Mouse (Mus musculus) stomach, embryonic 16.5 days (tissue): ENCODE measurements around the gene Togaram2. TPM values are rescaled to one million over a fixed set of nuclear protein-coding genes. Genes with fewer than 3 reads are reported as not detected.
A peak's percentile ranks its signal among the peaks of the same experiment; 100 is the strongest.

Experiments
- ATAC-seq: fragments of 200-750 bp; cut with Nextera tagmentation; 2 replicates; pipeline ENCODE4 v1.8.0; 2017; ENCODE audit warnings: moderate number of reproducible peaks, moderate TSS enrichment; ENCODE audit not compliant: insufficient read depth, low FRiP score
- H3K27ac ChIP-seq: fragments of 300-500 bp; sonication (generic); 2 replicates; pipeline ENCODE4 v1.5.1; 2014; ENCODE audit warnings: low read length
- H3K27me3 ChIP-seq: fragments of 300-500 bp; sonication (generic); 2 replicates; pipeline ENCODE4 v1.6.1; 2014; ENCODE audit warnings: low read length, control low read depth, mixed read lengths; ENCODE audit not compliant: control insufficient read depth, insufficient read depth
- H3K36me3 ChIP-seq: fragments of 300-500 bp; sonication (generic); 2 replicates; pipeline ENCODE4 v1.6.1; 2014; ENCODE audit warnings: low read length; ENCODE audit not compliant: control insufficient read depth, insufficient read depth
- H3K4me1 ChIP-seq: fragments of 300-500 bp; sonication (generic); 2 replicates; pipeline ENCODE4 v1.6.1; 2014; ENCODE audit warnings: low read length, control low read depth, mixed read lengths; ENCODE audit not compliant: control insufficient read depth, insufficient read depth
- H3K4me2 ChIP-seq: fragments of 300-500 bp; sonication (generic); 2 replicates; pipeline ENCODE4 v1.6.1; 2014; ENCODE audit warnings: low read depth, low read length, mixed read lengths
- H3K4me3 ChIP-seq: fragments of 300-500 bp; sonication (generic); replicated peaks from 2 replicates; pipeline ENCODE4 v1.5.1; 2014; ENCODE audit warnings: mild to moderate bottlenecking, low read length
- H3K9ac ChIP-seq: fragments of 300-500 bp; sonication (generic); 2 replicates; pipeline ENCODE4 v1.6.1; 2014; ENCODE audit warnings: low read length
- H3K9me3 ChIP-seq: fragments of 300-500 bp; sonication (generic); replicated peaks from 2 replicates; pipeline ENCODE4 v1.6.1; 2016; ENCODE audit warnings: low read length, control low read depth; ENCODE audit not compliant: control insufficient read depth
- WGBS: fragments of 180-500 bp; shearing (Covaris S2); extraction: QIAGEN DNeasy Blood & Tissue Kit; methylation state at CpG from one replicate; pipeline ENCODE4 v1.1.7; 2014; 5-methylcytosine and 5-hydroxymethylcytosine counted together
- polyA plus RNA-seq: library from polyadenylated mRNA; unstranded; fragments of >200 nt; fragmentation: Nextera tagmentation; extraction: Ambion mirVana; gene quantifications from 2 replicates; pipeline ENCODE4 v1.2.1, GENCODE M21; 2015

The Togaram2 gene
- polyA plus RNA-seq, 1 experiment from 2014 or later, result 0.75 TPM

DNA sequence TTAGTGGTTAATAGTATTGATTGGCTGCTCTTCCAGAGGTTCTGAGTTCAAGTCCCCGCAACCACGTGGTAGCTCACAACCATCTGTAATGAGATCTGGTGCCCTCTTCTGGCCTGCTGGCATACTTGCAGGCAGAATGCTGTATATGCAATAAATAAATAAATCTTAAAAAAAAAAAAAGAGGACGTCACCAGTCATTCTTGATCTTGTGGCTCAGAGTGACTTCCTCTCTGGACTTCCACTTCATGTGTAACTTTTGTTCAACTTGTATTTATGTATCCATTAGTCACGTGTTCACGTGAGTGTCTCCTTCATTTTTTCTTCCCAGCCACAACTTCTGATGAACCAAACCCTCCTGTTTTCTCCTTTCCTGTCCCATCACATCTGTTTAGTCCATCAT, 3.5 kb upstream of the Togaram2 start:
- Histone ChIP-seq H3K27me3 (no peaks in the 10 kb centered on the region), H3K36me3 (no peaks in the 10 kb centered on the region), H3K9me3 (no peaks in the 10 kb centered on the region), H3K27ac (no peak overlapping the region), H3K4me1 (peaks cover 14% of the 10 kb centered on the region), H3K4me3 (no peak overlapping the region), H3K9ac (no peak overlapping the region), H3K4me2 (no peak overlapping the region)
- ATAC-seq, result no peak
- 74% methylated on average over 5 of the region's 5 CpGs for WGBS

- 57% methylated on average over 17 of the region's 17 CpGs for WGBS
- Histone ChIP-seq H3K27me3 (no peaks in the 10 kb centered on the region), H3K4me1 (peaks cover 14% of the 10 kb centered on the region), H3K9ac (no peak overlapping the region), H3K4me3 (no peak overlapping the region), H3K27ac (no peak overlapping the region), H3K4me2 (no peak overlapping the region), H3K9me3 (no peaks in the 10 kb centered on the region), H3K36me3 (no peaks in the 10 kb centered on the region)
- ATAC-seq, result no peak
Measured at GRCm38 (mm10) chr17:71671840-71672546, 1.1 kb upstream of the Togaram2 start.

GRCm38 (mm10) chr17:71673936-71674335, 875 bp downstream of the Togaram2 start:
- Histone ChIP-seq H3K27ac (no peak overlapping the region), H3K9me3 (no peaks in the 10 kb centered on the region), H3K36me3 (no peaks in the 10 kb centered on the region), H3K27me3 (no peaks in the 10 kb centered on the region), H3K4me3 (no peak overlapping the region), H3K9ac (no peak overlapping the region), H3K4me2 (no peak overlapping the region), H3K4me1 (peaks cover 11% of the 10 kb centered on the region)
- WGBS, result 34% methylated on average over 9 of the region's 9 CpGs
- ATAC-seq, result no peak

GRCm38 (mm10) chr17:71674886-71675285, 1.8 kb downstream of the Togaram2 start:
- 79% methylated on average over 18 of the region's 18 CpGs for WGBS
- no peak overlapping the region for H3K9ac ChIP-seq
- H3K27me3 ChIP-seq, result no peaks in the 10 kb centered on the region
- no peaks in the 10 kb centered on the region for H3K9me3 ChIP-seq
- H3K4me2 ChIP-seq, result no peak overlapping the region
- ATAC-seq, result no peak
- H3K36me3 ChIP-seq, result no peaks in the 10 kb centered on the region
- no peak overlapping the region for H3K4me3 ChIP-seq
- peaks cover 11% of the 10 kb centered on the region for H3K4me1 ChIP-seq
- H3K27ac ChIP-seq, result no peak overlapping the region

GRCm38 (mm10) chr17:71681666-71682065, 8.6 kb downstream of the Togaram2 start:
- H3K9ac ChIP-seq, result no peak overlapping the region
- no peaks in the 10 kb centered on the region for H3K36me3 ChIP-seq
- H3K4me2 ChIP-seq, result no peak overlapping the region
- no peak for ATAC-seq
- no peak overlapping the region for H3K4me3 ChIP-seq
- 78% methylated on average over 14 of the region's 14 CpGs for WGBS
- H3K4me1 ChIP-seq, result peaks cover 5% of the 10 kb centered on the region
- H3K27me3 ChIP-seq, result no peaks in the 10 kb centered on the region
- H3K9me3 ChIP-seq, result no peaks in the 10 kb centered on the region
- H3K27ac ChIP-seq, result no peak overlapping the region

DNA sequence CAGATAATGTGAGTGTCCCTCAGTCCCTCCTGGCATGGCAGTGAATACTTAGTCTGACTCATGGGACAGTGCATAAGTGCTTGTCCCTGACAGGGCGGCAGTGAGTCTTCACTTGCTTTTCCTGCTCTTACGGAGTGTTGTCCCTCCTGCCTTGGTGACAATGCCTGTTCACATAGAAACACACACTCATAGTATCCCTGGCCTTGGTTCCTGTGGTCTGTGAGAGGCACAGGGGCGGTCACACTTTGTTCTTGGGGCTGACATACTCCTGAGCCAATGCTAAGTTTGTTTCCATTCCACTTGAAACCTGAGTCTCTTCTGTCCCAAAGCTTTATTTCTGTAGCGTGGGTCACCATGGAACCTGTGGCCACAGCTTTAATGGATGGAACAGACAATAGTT, 9.3 kb downstream of the Togaram2 start:
- no peaks in the 10 kb centered on the region for H3K27me3 ChIP-seq
- H3K4me1 ChIP-seq, result peaks cover 5% of the 10 kb centered on the region
- H3K9ac ChIP-seq, result no peak overlapping the region
- no peaks in the 10 kb centered on the region for H3K9me3 ChIP-seq
- H3K36me3 ChIP-seq, result no peaks in the 10 kb centered on the region
- no peak overlapping the region for H3K4me3 ChIP-seq
- no peak overlapping the region for H3K4me2 ChIP-seq
- ATAC-seq, result no peak
- H3K27ac ChIP-seq, result no peak overlapping the region
- 82% methylated on average over 4 of the region's 4 CpGs for WGBS

DNA sequence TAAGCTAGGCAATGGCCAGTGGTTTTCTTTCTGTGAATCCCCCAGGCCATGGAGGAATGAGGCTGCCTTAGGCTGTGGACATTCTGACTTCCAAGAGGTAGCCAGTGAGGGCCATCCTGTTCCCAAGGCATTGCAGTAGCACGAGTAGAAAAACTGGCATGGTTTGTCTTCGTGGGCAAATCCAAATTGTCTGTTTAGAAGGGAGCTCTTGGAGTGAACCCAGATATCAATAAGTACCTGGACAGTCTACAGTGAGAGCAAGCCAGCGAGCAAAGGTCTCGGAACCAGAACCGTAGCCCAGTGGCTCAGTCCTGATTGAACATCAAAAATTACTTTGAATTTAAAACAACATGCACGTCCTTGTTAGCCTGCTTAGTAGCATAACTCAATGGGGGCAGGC, 10.2 kb downstream of the Togaram2 start:
- Histone ChIP-seq H3K4me2 (no peak overlapping the region), H3K27me3 (no peaks in the 10 kb centered on the region), H3K9ac (no peak overlapping the region), H3K36me3 (no peaks in the 10 kb centered on the region), H3K9me3 (no peaks in the 10 kb centered on the region), H3K27ac (no peak overlapping the region), H3K4me3 (no peak overlapping the region), H3K4me1 (peaks cover 5% of the 10 kb centered on the region)
- WGBS, result 89% methylated on average over 6 of the region's 6 CpGs
- ATAC-seq, result no peak

- H3K36me3 ChIP-seq, result no peaks in the 10 kb centered on the region
- H3K27me3 ChIP-seq, result no peaks in the 10 kb centered on the region
- H3K4me1 ChIP-seq, result peaks cover 5% of the 10 kb centered on the region
- peak overlapping the region; percentile 93 for H3K27ac ChIP-seq
- WGBS, result 37% methylated on average over 5 of the region's 5 CpGs
- no peaks in the 10 kb centered on the region for H3K9me3 ChIP-seq
- peak; percentile 86 for ATAC-seq
- H3K4me2 ChIP-seq, result no peak overlapping the region
- H3K9ac ChIP-seq, result peak overlapping the region; percentile 39; the same call in 1 of the 2 replicates
- no peak overlapping the region for H3K4me3 ChIP-seq
Measured at GRCm38 (mm10) chr17:71684103-71684608, 11.1 kb downstream of the Togaram2 start.

DNA sequence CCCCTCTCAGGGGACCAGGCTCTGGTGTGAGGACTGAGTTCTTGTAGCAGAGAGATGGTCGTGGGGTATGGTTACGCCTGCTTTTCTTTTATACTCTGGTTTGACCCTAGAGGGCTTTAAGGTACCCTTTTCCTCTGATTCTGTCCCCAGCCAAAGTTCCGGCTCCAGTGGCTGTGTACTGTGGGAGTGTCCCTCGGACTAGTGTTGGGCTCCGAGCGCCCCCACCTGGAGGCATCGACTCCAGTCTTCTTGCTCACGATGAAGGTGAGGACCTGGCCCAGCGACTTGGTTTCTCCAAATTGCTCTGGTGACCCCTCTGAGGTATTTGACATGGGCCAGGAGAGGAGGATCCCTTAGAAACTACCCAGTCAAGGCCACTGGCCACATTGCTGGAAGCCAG, 14.4 kb downstream of the Togaram2 start:
- no peaks in the 10 kb centered on the region for H3K9me3 ChIP-seq
- no peaks in the 10 kb centered on the region for H3K27me3 ChIP-seq
- H3K36me3 ChIP-seq, result no peaks in the 10 kb centered on the region
- H3K4me2 ChIP-seq, result no peak overlapping the region
- no peak overlapping the region for H3K9ac ChIP-seq
- peaks cover 5% of the 10 kb centered on the region for H3K4me1 ChIP-seq
- H3K27ac ChIP-seq, result no peak overlapping the region
- no peak overlapping the region for H3K4me3 ChIP-seq
- 65% methylated on average over 9 of the region's 9 CpGs for WGBS
- ATAC-seq, result no peak
